Mouse (Mus musculus) kidney, postnatal 36 days (tissue): Measurements from ENCODE around the gene Pla2g5.
A peak's percentile ranks its signal among the peaks of the same experiment; 100 is the strongest.

Experiments
- DNase-seq, 2 experiments: peaks; one replicate each; pipeline ENCODE4 v3.0.0; 2021 to 2022; ENCODE audit warnings: mixed read lengths in 2 of 2

The Pla2g5 gene

GRCm38 (mm10) chr4:138794344-138794743 lies 68.9 kb downstream of the Pla2g5 start:
- DNase-seq: no peak

GRCm38 (mm10) chr4:138793276-138793675 lies 70.0 kb downstream of the Pla2g5 start:
- peak; percentile 44 to 74 for DNase-seq

DNA sequence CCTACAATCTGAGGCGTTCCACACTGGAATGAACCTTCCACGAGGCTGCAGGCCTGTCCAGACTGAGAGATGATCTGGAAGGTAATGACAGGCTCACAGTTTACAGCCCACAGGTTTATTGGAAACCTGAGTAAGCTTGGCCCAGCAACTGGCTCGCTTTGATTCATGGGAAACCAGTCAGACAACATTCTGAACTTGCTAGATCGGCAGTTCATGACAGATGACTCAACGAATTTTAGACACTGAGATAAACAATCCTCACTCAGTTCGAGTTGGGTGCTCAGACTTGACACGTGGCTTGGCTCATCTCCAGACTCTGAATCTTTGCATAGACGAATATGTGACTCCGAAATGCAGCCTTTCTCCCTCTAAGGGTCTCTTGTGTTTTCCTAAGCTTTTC lies 70.7 kb downstream of the Pla2g5 start:
- peak; percentile 52 to 64 for DNase-seq

DNA sequence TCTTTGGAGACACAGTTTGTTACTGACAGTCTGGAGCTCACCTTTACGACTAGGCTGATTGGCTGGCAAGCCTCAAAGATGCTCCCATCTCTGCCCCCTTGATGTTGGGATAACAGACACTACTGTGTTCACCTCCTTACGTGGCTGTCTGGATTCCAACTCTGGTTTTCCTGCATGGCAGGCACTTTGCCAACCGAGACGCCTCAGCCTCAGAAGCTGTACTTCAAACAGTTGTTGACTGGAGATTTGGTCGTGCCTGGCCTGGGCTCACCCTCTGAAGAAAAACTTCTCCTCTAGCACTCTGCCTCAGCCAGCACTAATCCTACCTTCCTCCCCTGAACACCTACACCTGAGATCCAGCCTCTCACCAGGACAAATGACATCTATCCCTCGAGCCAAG lies 71.8 kb downstream of the Pla2g5 start:
- DNase-seq: peak in 1 of 2 experiments; percentile 52

- no peak for DNase-seq
These were observed 74.9 kb downstream of the Pla2g5 start for GRCm38 (mm10) chr4:138788381-138788780.

GRCm38 (mm10) chr4:138786141-138786540 lies 77.1 kb downstream of the Pla2g5 start:
- DNase-seq: peak; percentile 38 to 52

- DNase-seq: peak in 1 of 2 experiments; percentile 15
These were observed 77.6 kb downstream of the Pla2g5 start for GRCm38 (mm10) chr4:138785721-138786120.

DNA sequence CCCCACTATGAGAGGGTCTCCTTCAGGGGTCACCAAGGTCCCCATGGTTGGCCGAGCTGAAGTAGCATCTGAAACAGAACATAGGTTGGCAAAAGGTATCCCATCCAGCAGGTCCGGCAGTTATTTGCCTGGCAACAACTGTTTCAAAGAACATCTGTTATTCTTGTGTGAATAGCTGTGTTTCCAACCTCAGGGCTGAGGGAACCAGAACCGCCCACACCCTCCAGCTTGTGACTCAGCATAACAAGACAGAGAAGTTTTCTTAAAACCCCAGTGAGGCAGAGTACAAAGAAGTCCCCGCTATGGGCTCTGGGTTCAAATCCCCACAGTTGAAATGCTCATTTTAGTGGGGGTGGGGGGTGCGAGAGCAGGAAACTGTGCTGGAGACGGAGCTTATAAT lies 81.2 kb downstream of the Pla2g5 start:
- no peak for DNase-seq

- DNase-seq: no peak
These were observed 83.0 kb downstream of the Pla2g5 start for GRCm38 (mm10) chr4:138780300-138780699.

- no peak for DNase-seq
These were observed 85.6 kb downstream of the Pla2g5 start for GRCm38 (mm10) chr4:138777417-138778407.

DNA sequence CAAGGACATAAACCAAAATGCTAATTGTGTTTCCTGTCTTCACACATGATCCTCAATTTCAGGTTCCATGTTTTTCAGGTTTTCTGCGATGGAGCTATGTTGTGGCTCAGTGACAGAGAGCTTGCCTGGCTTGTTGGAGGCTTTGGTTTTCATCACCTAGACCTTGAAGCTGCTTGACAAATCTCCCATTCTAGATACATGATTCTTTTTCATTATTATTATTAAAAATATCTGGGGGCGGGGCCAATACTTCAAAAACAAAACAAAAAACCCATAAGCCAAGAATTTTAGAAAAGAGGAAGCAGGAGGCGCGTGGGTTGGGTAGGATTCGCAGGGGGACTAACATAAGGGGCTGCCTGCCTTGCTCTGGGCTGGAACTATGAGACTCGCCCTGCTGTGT lies 87.8 kb downstream of the Pla2g5 start, which contains the start of gene Pla2g2d:
Gene Pla2g2d (plus strand): TSS at position 301 of the 400 bp plus-strand sequence.
- DNase-seq: no peak

GRCm38 (mm10) chr4:138772386-138772785 lies 90.9 kb downstream of the Pla2g5 start:
- DNase-seq: no peak

DNA sequence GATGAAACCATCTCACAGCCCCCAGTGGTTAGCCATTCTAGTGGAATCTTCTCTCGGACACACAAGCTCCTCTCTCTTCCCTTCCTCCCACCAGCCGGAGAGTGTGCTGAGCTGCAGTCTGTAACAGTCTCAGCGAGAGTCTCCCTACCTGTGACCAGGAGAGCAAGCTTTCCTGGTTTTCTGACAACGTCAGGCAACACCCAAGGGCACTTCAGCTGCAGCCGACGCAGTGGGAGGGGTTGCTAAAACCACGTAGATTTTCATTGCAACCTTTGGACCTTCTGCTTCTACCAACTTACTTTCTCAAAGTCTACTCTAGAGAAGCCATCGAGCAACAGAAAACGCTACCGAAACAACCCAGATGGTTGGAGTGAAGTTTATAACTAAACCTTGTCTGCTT lies 91.3 kb downstream of the Pla2g5 start:
- DNase-seq: peak; percentile 19 to 30

- no peak for DNase-seq
These were observed 101.0 kb downstream of the Pla2g5 start for GRCm38 (mm10) chr4:138762266-138762665.

DNA sequence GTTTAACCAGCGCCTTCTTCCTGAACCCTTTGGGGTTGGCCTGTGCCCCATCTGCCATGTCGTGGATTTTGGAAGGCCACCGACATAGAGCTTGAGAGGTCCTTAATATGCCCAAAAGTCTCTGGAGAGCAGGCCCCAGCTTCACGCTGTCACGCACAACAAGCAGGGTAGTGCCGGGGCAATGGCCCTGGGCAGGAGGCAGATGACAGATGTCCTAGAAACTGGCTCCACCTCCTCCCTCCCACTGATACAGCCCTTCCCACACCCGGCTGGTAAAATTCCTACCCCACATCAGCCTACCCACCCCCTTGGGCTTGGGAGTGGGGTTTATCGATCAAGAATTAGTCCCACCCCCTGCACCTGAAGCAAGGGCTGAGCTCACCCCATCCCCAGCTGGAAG lies 105.9 kb downstream of the Pla2g5 start, which contains the start of gene Pla2g2f:
Gene Pla2g2f (minus strand): TSS at position 211 of the 400 bp plus-strand sequence.
- DNase-seq: no peak

DNA sequence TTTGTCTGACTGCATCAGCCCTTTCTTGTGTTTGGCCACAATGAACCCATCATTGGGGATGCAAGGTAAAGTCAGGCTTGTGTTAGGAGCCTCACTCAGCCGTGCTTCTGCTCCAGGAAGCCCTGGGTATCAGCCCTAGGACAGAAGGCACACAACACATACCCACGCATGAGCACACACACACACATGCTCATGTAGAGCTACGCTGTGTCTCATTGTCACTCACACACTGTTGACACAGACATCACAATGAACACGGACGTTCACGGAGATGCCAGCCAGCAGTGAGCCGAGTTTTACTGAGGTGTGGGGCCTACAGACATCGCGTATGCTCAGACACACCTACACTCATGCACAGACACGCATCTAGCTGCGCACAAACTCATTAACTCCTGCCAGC lies 107.3 kb downstream of the Pla2g5 start:
- DNase-seq: no peak

DNA sequence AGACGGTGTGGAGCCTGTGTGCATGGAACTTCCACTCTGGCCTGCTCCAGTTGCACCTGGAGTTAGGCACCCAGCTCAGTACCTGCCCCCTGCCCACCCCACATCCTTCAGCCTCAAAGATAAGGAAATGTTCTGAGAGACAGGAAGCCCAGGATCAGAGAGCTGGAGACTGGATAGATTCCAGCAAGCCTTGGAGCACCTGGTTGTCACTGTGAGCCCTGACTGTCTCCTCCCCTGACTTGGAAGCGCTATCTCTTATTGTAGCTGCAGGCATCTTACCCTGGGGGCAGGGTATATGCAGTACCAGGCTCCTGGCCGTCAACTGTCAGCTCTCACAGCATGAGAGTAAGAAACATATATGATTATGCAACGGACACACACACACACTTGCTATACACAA lies 107.8 kb downstream of the Pla2g5 start:
- no peak for DNase-seq

GRCm38 (mm10) chr4:138754432-138754831 lies 108.8 kb downstream of the Pla2g5 start:
- no peak for DNase-seq

DNA sequence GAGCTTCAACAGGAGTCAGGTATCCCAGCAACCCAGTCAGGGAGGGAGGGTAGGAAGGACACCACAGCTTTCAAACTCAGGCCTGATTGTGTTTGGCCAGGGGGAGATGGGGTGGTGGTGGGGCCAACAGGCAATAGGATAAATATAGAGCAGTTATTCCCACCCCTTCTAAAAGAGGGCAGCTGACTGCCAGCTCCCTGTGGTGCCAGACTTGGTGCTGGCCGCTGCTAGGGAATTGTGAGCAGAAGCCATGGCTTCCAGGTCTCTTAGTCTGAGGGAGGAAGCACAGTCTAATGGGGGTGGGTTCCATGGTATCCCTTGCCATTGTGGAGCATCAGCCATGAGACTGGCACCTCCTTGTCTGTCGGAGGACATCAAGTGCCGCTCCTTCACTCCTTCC lies 109.7 kb downstream of the Pla2g5 start:
- no peak for DNase-seq

DNA sequence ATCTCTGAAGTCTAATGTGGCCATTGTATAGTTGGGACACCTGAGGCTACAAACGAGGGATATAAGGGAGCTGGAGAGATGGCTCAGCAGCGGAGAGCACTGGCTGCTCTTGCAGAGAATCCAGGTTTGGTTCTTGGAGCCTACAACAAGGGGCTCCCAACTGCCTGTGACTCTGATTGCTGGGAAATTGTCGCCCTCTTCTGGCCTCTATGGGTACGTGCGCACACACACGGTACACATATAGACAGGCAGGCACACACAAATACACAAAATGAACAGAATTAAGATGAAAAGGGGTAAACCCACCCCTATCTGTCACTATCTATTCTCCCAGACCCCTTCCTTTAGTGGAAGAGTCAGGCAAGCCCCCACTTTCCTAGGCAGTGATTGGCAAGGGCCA lies 110.7 kb downstream of the Pla2g5 start:
- no peak for DNase-seq
